Comparison of ENCODE assay signal across 14 mouse cellular contexts in the genomic region with DNA sequence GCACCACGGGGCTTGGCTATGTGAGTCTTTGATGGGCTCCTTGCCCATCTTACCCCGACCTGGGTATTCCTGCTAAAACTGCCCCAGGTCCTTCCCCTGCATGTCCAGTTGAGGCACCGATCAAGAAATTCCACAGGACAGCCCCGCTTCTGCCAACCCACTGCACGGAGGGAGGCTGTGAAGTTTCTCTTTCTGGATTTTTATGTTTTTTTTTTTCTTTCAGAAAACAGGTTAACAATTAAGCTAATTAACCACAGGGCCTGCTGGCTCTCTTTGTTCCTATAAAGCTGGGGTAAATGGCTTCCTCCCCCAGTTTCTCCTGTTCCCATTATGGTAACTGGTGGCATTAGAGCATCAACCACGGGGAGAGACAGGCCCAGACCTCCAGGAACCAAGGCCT. TPM values are rescaled to one million over a fixed set of nuclear protein-coding genes. Genes with fewer than 3 reads are reported as not detected.
DNase-seq lines count a peak whose midpoint lies in the region; ATAC-seq and TF ChIP-seq lines count a peak whose summit lies in the region.
"Had no signal": no experiment of that assay in that cellular context is flagged by ENCODE, and none has a peak within 500 bp of the region (broad histone marks: within the 10 kb centered on the region; RNA-seq: fewer than 3 reads in every experiment).

No protein-coding gene starts in this region.

- DNase-seq in heart, postnatal 10 days = no peak
- no peak for DNase-seq in lung, adult 2 months
- DNase-seq in kidney, postnatal 25 days = peak; percentile 45 to 72
- no peak for DNase-seq in stomach, postnatal 0 days (ENCODE audit: low spot score)
- no peak for DNase-seq in cerebellum, adult 18-20 months
- no peak for DNase-seq in right cerebral cortex, adult 18-20 months
- DNase-seq: adrenal gland, postnatal 25 days; thymus, adult 2 months had no signal

- H3K27me3 ChIP-seq in heart, embryonic 11.5 days (ENCODE audit: control insufficient read depth, insufficient read depth, low read length) = no peaks in the 10 kb centered on the region
- H3K27me3 ChIP-seq in lung, embryonic 16.5 days (ENCODE audit: control insufficient read depth, insufficient read depth, low read depth, low read length) = no peaks in the 10 kb centered on the region
- no peaks in the 10 kb centered on the region for H3K27me3 ChIP-seq in stomach, postnatal 0 days (ENCODE audit: control insufficient read depth, insufficient read depth, low read length)
- H3K27me3 ChIP-seq: Patski had no signal

- no peaks in the 10 kb centered on the region for H3K36me3 ChIP-seq in heart, embryonic 11.5 days (ENCODE audit: control insufficient read depth, insufficient read depth, low read length)
- no peaks in the 10 kb centered on the region for H3K36me3 ChIP-seq in lung, embryonic 16.5 days (ENCODE audit: control insufficient read depth, insufficient read depth, low read length)
- no peaks in the 10 kb centered on the region for H3K36me3 ChIP-seq in stomach, postnatal 0 days (ENCODE audit: control insufficient read depth, insufficient read depth, low read length)

- peaks cover 80% of the 10 kb centered on the region for H3K4me1 ChIP-seq in heart, embryonic 11.5 days (ENCODE audit: control insufficient read depth, insufficient read depth, low read length)
- H3K4me1 ChIP-seq in lung, embryonic 16.5 days (replicated peaks; ENCODE audit: control insufficient read depth, insufficient read depth, low read length) = peaks cover 75% of the 10 kb centered on the region
- H3K4me1 ChIP-seq in lung, adult 2 months (ENCODE audit: control insufficient read depth, insufficient read depth, low read length) = peaks cover 11% of the 10 kb centered on the region
- H3K4me1 ChIP-seq in stomach, postnatal 0 days (replicated peaks; ENCODE audit: control insufficient read depth, insufficient read depth) = peaks cover 15% of the 10 kb centered on the region

- intact Hi-C loops in heart, postnatal 10 days (cut with DNase I) = loop anchor here (10.0 kb wide), 1 partner anchor 349 kb away; no protein-coding TSS in a partner anchor

- TF ChIP-seq CTCF in lung, adult 2 months (IDR thresholded peaks at IDR 0.05; ENCODE audit: insufficient read depth, low read length) = no peak
- no peak for TF ChIP-seq CTCF in stomach, postnatal 0 days (IDR thresholded peaks at IDR 0.05; ENCODE audit: low read depth)

- no peak overlapping the region for H3K4me3 ChIP-seq in heart, embryonic 11.5 days (ENCODE audit: low read depth, low read length)
- no peak overlapping the region for H3K4me3 ChIP-seq in lung, embryonic 16.5 days (ENCODE audit: low read length)
- no peak overlapping the region for H3K4me3 ChIP-seq in lung, adult 2 months (replicated peaks; ENCODE audit: extremely low read depth, low read depth, low read length)
- H3K4me3 ChIP-seq in stomach, postnatal 0 days (ENCODE audit: low read depth, low read length) = no peak overlapping the region

- 79% methylated on average over 6 of the region's 6 CpGs for whole genome bisulfite sequencing in heart, embryonic 11.5 days (ENCODE audit: insufficient replicate concordance)
- WGBS in lung, embryonic 16.5 days = 68% methylated on average over 6 of the region's 6 CpGs
- WGBS in lung, adult 2 months = 74% methylated on average over 6 of the region's 6 CpGs
- 70% methylated on average over 6 of the region's 6 CpGs for WGBS in stomach, postnatal 0 days

- ATAC-seq in heart, embryonic 11.5 days (replicated peaks; ENCODE audit: insufficient number of reproducible peaks, low FRiP score, low TSS enrichment) = no peak
- ATAC-seq in lung, embryonic 16.5 days (ENCODE audit: low read depth) = no peak
- ATAC-seq in stomach, postnatal 0 days (ENCODE audit: low FRiP score, low TSS enrichment) = no peak
- ATAC-seq: forebrain, embryonic 16.5 days; Patski had no signal

- H3K9ac ChIP-seq in heart, embryonic 11.5 days (ENCODE audit: low read depth, low read length) = 0 out of 2 replicates have a peak overlapping the region, but pooled peaks have one; percentile 48
- peak overlapping the region; percentile 22; the same call in 1 of the 2 replicates for H3K9ac ChIP-seq in lung, embryonic 16.5 days (ENCODE audit: low read length)
- peak overlapping the region; percentile 23; the same call in 1 of the 2 replicates for H3K9ac ChIP-seq in stomach, postnatal 0 days (ENCODE audit: low read length)

- TF ChIP-seq EP300 in stomach, postnatal 0 days (optimal IDR thresholded peaks at IDR 0.05) = no peak

- no peak for TF ChIP-seq POLR2A in lung, adult 2 months (IDR thresholded peaks at IDR 0.05; ENCODE audit: borderline replicate concordance, extremely low read depth, low read depth, low read length)

- peak overlapping the region; percentile 94 for H3K27ac ChIP-seq in heart, embryonic 11.5 days (ENCODE audit: low read depth, low read length)
- peak overlapping the region; percentile 95 for H3K27ac ChIP-seq in lung, embryonic 16.5 days (ENCODE audit: low read length)
- peak overlapping the region; percentile 86 for H3K27ac ChIP-seq in stomach, postnatal 0 days (replicated peaks)
- H3K27ac ChIP-seq: macrophage had no signal

- no peaks in the 10 kb centered on the region for H3K9me3 ChIP-seq in heart, embryonic 11.5 days (replicated peaks; ENCODE audit: control insufficient read depth, low read length)
- no peaks in the 10 kb centered on the region for H3K9me3 ChIP-seq in lung, embryonic 16.5 days (ENCODE audit: control insufficient read depth, low read length)
- H3K9me3 ChIP-seq in stomach, postnatal 0 days (ENCODE audit: control insufficient read depth, low read length) = no peaks in the 10 kb centered on the region

- H3K4me2 ChIP-seq in heart, embryonic 11.5 days = no peak overlapping the region
- no peak overlapping the region for H3K4me2 ChIP-seq in lung, embryonic 16.5 days (ENCODE audit: low read depth, low read length)
- H3K4me2 ChIP-seq in stomach, postnatal 0 days (replicated peaks; ENCODE audit: low read depth) = no peak overlapping the region

RNA-seq across cellular contexts. Expression of gene Llgl2, which starts 10.2 kb away (rescaled TPM):
- polyA plus RNA-seq in heart, embryonic 11.5 days (2014; fragmentation: Nextera tagmentation; extraction: Ambion mirVana) = 21.5 and 22.4 TPM in 2 replicates
- total RNA-seq in heart, postnatal 10 days (2021) = 10 to 100 TPM; 17.9 to 18.2 TPM
- 45.0 and 58.7 TPM in 2 replicates for polyA plus RNA-seq in lung, embryonic 16.5 days (2015; fragmentation: Nextera tagmentation; extraction: Ambion mirVana)
- polyA plus RNA-seq in lung, adult 2 months (2012; rRNA removed) = 91.8 and 94.0 TPM in 2 replicates
- 58.4 and 63.5 TPM in 2 replicates for polyA plus RNA-seq in stomach, postnatal 0 days (2015; fragmentation: Nextera tagmentation; extraction: Ambion mirVana)

RNA-seq across cellular contexts. Expression of gene Tsen54, which starts 19.5 kb away (rescaled TPM):
- 20.8 TPM in 2 replicates for polyA plus RNA-seq in heart, embryonic 11.5 days (2014; fragmentation: Nextera tagmentation; extraction: Ambion mirVana)
- 10 to 100 TPM; 10.5 to 15.0 TPM for total RNA-seq in heart, postnatal 10 days (2021)
- polyA plus RNA-seq in lung, embryonic 16.5 days (2015; fragmentation: Nextera tagmentation; extraction: Ambion mirVana) = 36.9 and 38.1 TPM in 2 replicates
- polyA plus RNA-seq in lung, adult 2 months (2012; rRNA removed) = 28.9 and 31.3 TPM in 2 replicates
- 18.8 and 20.1 TPM in 2 replicates for polyA plus RNA-seq in stomach, postnatal 0 days (2015; fragmentation: Nextera tagmentation; extraction: Ambion mirVana)

RNA-seq across cellular contexts. Expression of gene Caskin2, which starts 20.6 kb away (rescaled TPM):
- 17.4 and 18.1 TPM in 2 replicates for polyA plus RNA-seq in heart, embryonic 11.5 days (2014; fragmentation: Nextera tagmentation; extraction: Ambion mirVana)
- total RNA-seq in heart, postnatal 10 days (2021) = 10 to 100 TPM; 59.4 to 60.9 TPM
- 21.6 and 22.0 TPM in 2 replicates for polyA plus RNA-seq in lung, embryonic 16.5 days (2015; fragmentation: Nextera tagmentation; extraction: Ambion mirVana)
- 105 and 144 TPM in 2 replicates for polyA plus RNA-seq in lung, adult 2 months (2012; rRNA removed)
- 6.6 and 8.6 TPM in 2 replicates for polyA plus RNA-seq in stomach, postnatal 0 days (2015; fragmentation: Nextera tagmentation; extraction: Ambion mirVana)

RNA-seq across cellular contexts. Expression of gene Myo15b, which starts 24.2 kb away (rescaled TPM):
- 0.06 and 0.39 TPM in 2 replicates for polyA plus RNA-seq in heart, embryonic 11.5 days (2014; fragmentation: Nextera tagmentation; extraction: Ambion mirVana)
- total RNA-seq in heart, postnatal 10 days (2021) = under 1 TPM; 0.17 to 0.22 TPM
- polyA plus RNA-seq in lung, embryonic 16.5 days (2015; fragmentation: Nextera tagmentation; extraction: Ambion mirVana) = 0.83 and 2.0 TPM in 2 replicates
- polyA plus RNA-seq in lung, adult 2 months (2012; rRNA removed) = 5.4 and 7.9 TPM in 2 replicates
- polyA plus RNA-seq in stomach, postnatal 0 days (2015; fragmentation: Nextera tagmentation; extraction: Ambion mirVana) = 16.0 and 18.2 TPM in 2 replicates
- polyA plus RNA-seq: C2C12 had no signal

Comparison
In these comparisons a context has a peak if more than half of its experiments do, and no peak if none do; other contexts are left out.
1. DNase-seq: peak in kidney, postnatal 25 days (2 of 2); none in heart, postnatal 10 days (0 of 2), lung, adult 2 months (single experiment), stomach, postnatal 0 days (single experiment), cerebellum, adult 18-20 months (0 of 2) and right cerebral cortex, adult 18-20 months (single experiment).
2. Peak in every context shown above with its lines, with median percentiles within 50 percentile points of each other: H3K27ac ChIP-seq and H3K9ac ChIP-seq.